In genomic region chr10:14495204-14495603, GRCm38 (mm10) we compare ENCODE assay signal across 25 mouse cellular contexts.
"Had no signal": no experiment of that assay in that cellular context is flagged by ENCODE, and none has a peak within 500 bp of the region (broad histone marks: within the 10 kb centered on the region; RNA-seq: fewer than 3 reads in every experiment).

No protein-coding gene starts in this region.

- H3K9ac ChIP-seq: heart, embryonic 13.5 days; heart, embryonic 15.5 days; hindbrain, embryonic 13.5 days; hindbrain, embryonic 15.5 days; kidney, embryonic 15.5 days; limb, embryonic 13.5 days; limb, embryonic 15.5 days had no signal

- H3K36me3 ChIP-seq: heart, embryonic 15.5 days; hindbrain, embryonic 13.5 days; hindbrain, embryonic 15.5 days; kidney, embryonic 15.5 days; limb, embryonic 13.5 days; limb, embryonic 15.5 days had no signal

- H3K27ac ChIP-seq: heart, adult 2 months; heart, embryonic 13.5 days; heart, embryonic 15.5 days; hindbrain, embryonic 13.5 days; hindbrain, embryonic 15.5 days; hindbrain, postnatal 0 days; kidney, embryonic 15.5 days; kidney, postnatal 0 days; limb, embryonic 13.5 days; limb, embryonic 15.5 days had no signal

- H3K27me3 ChIP-seq: heart, embryonic 13.5 days; heart, embryonic 15.5 days; hindbrain, embryonic 13.5 days; hindbrain, embryonic 15.5 days; kidney, embryonic 15.5 days; limb, embryonic 13.5 days; limb, embryonic 15.5 days had no signal

- H3K9me3 ChIP-seq: heart, embryonic 15.5 days; hindbrain, embryonic 13.5 days; hindbrain, embryonic 15.5 days; kidney, embryonic 15.5 days; limb, embryonic 13.5 days; limb, embryonic 15.5 days had no signal

- H3K4me3 ChIP-seq: heart, adult 2 months; heart, embryonic 13.5 days; heart, embryonic 15.5 days; hindbrain, embryonic 13.5 days; hindbrain, embryonic 15.5 days; kidney, embryonic 15.5 days; limb, embryonic 13.5 days; limb, embryonic 15.5 days had no signal

- H3K4me2 ChIP-seq: heart, embryonic 11.5 days; heart, embryonic 13.5 days; heart, embryonic 15.5 days; hindbrain, embryonic 13.5 days; hindbrain, embryonic 15.5 days; kidney, embryonic 15.5 days; limb, embryonic 13.5 days; limb, embryonic 15.5 days had no signal

- H3K4me1 ChIP-seq: heart, embryonic 15.5 days; hindbrain, embryonic 13.5 days; hindbrain, embryonic 15.5 days; kidney, embryonic 15.5 days; limb, embryonic 13.5 days; limb, embryonic 15.5 days had no signal

- ATAC-seq: hindbrain, postnatal 0 days; intestine, embryonic 16.5 days had no signal

- DNase-seq: gastrocnemius, postnatal 14 days; gastrocnemius, postnatal 36 days; heart, adult 11 months; heart, adult 2 months; heart, postnatal 14 days; heart, postnatal 36 days; kidney, adult 11 months; kidney, adult 2 months; kidney, adult 9 months; kidney, postnatal 14 days; kidney, postnatal 36 days; layer of hippocampus, adult 9-11 months; layer of hippocampus, postnatal 36 days; left cerebral cortex, postnatal 4 days had no signal
